Mouse (Mus musculus): ENCODE measurements around the gene Pds5b.
"Not testable (repeated sequence)": the region's sequence is repeated elsewhere in the genome, so short reads cannot be mapped to it uniquely, and the experiment has no call there.

Pds5b gene

GRCm38 (mm10) chr5:150821152-150821551 is 147.6 kb downstream of the Pds5b start:
- DNase-seq (ENCODE audit: low spot score in 2 of 2), result no peak

GRCm38 (mm10) chr5:150822781-150823180 is 149.2 kb downstream of the Pds5b start:
- DNase-seq (ENCODE audit: low spot score in 2 of 2), result no peak

- DNase-seq (ENCODE audit: low spot score in 2 of 2), result no peak
Measured at GRCm38 (mm10) chr5:150823361-150823760, 149.8 kb downstream of the Pds5b start.

- no peak for DNase-seq (ENCODE audit: low spot score in 2 of 2)
Measured at GRCm38 (mm10) chr5:150829499-150829898, 156.0 kb downstream of the Pds5b start.

GRCm38 (mm10) chr5:150830718-150831117 is 157.2 kb downstream of the Pds5b start:
- no peak for DNase-seq (ENCODE audit: low spot score in 2 of 2)

- no peak for DNase-seq (ENCODE audit: low spot score in 2 of 2)
Measured at GRCm38 (mm10) chr5:150836782-150837181, 163.2 kb downstream of the Pds5b start.

- DNase-seq (ENCODE audit: low spot score in 2 of 2), result no peak
Measured at GRCm38 (mm10) chr5:150839688-150840541, 166.4 kb downstream of the Pds5b start.

- no peak for DNase-seq (ENCODE audit: low spot score in 2 of 2)
Measured at GRCm38 (mm10) chr5:150840596-150840995, 167.1 kb downstream of the Pds5b start.

GRCm38 (mm10) chr5:150845961-150846360 is 172.4 kb downstream of the Pds5b start:
- DNase-seq (ENCODE audit: low spot score in 2 of 2), result no peak

- DNase-seq (ENCODE audit: low spot score in 2 of 2), result no peak
Measured at GRCm38 (mm10) chr5:150850821-150851220, 177.3 kb downstream of the Pds5b start.

GRCm38 (mm10) chr5:150852097-150852496 is 178.6 kb downstream of the Pds5b start:
- DNase-seq (ENCODE audit: low spot score in 2 of 2), result not testable (repeated sequence)

- no peak for DNase-seq (ENCODE audit: low spot score in 2 of 2)
Measured at GRCm38 (mm10) chr5:150854506-150854905, 181.0 kb downstream of the Pds5b start.

- DNase-seq (ENCODE audit: low spot score in 2 of 2), result peak; percentile 53 to 62
Measured at GRCm38 (mm10) chr5:150859642-150860194, 186.2 kb downstream of the Pds5b start.

Measured in right cerebral cortex, postnatal 36 days (tissue).